ENCODE assay signal across 18 mouse cellular contexts in the genomic region with DNA sequence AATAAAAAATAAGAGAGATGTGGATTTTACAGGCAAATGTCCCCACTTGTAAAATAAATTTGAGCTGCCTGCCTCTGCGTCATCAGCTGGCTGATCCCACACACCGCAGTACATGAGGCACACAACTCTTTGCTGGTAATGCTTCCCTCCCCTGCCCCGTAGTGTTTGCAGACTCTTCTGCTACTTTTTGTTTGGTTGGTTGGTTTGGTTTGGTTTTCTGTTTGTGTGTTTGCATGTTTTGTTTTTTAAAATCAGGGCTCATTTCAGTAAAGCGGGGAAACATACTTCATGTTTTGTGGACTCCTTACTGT.
DNase-seq lines count a peak whose midpoint lies in the region; ATAC-seq and TF ChIP-seq lines count a peak whose summit lies in the region.
"Had no signal": no experiment of that assay in that cellular context is flagged by ENCODE, and none has a peak within 500 bp of the region (broad histone marks: within the 10 kb centered on the region; RNA-seq: fewer than 3 reads in every experiment).

No protein-coding gene starts in this region.

- no peak for ATAC-seq in intestine, embryonic 14.5 days (replicated peaks; ENCODE audit: low FRiP score, low TSS enrichment, low read depth)
- no peak for ATAC-seq in intestine, postnatal 0 days
- ATAC-seq in lung, embryonic 15.5 days (ENCODE audit: borderline replicate concordance, extremely low read depth, low FRiP score, low TSS enrichment), result peak; percentile 60; the same call in 1 of the 2 replicates
- no peak for ATAC-seq in hindbrain, embryonic 16.5 days
- ATAC-seq: forebrain, postnatal 0 days; hindbrain, postnatal 0 days; midbrain, embryonic 15.5 days had no signal

- TF ChIP-seq CTCF in intestine, postnatal 0 days (IDR thresholded peaks at IDR 0.05; ENCODE audit: low read depth), result no peak

- H3K36me3 ChIP-seq in intestine, embryonic 14.5 days (ENCODE audit: control insufficient read depth, insufficient read depth, low read length), result no peaks in the 10 kb centered on the region
- no peaks in the 10 kb centered on the region for H3K36me3 ChIP-seq in intestine, postnatal 0 days (ENCODE audit: control insufficient read depth, insufficient read depth)
- H3K36me3 ChIP-seq in lung, embryonic 15.5 days, result no peaks in the 10 kb centered on the region
- no peaks in the 10 kb centered on the region for H3K36me3 ChIP-seq in myocyte (ENCODE audit: control insufficient read depth, insufficient read depth)
- no peaks in the 10 kb centered on the region for H3K36me3 ChIP-seq in hindbrain, embryonic 16.5 days (ENCODE audit: control insufficient read depth, insufficient read depth, low read length)
- H3K36me3 ChIP-seq: G1E; liver, embryonic 15.5 days; midbrain, embryonic 15.5 days had no signal

- no peak overlapping the region for H3ac ChIP-seq in myocyte (ENCODE audit: control insufficient read depth, insufficient read length)

- H3K4me3 ChIP-seq in intestine, embryonic 14.5 days (ENCODE audit: low read depth, low read length), result no peak overlapping the region
- H3K4me3 ChIP-seq in intestine, postnatal 0 days (ENCODE audit: low read depth, low read length), result no peak overlapping the region
- no peak overlapping the region for H3K4me3 ChIP-seq in lung, embryonic 15.5 days
- H3K4me3 ChIP-seq in myocyte, result no peak overlapping the region
- no peak overlapping the region for H3K4me3 ChIP-seq in hindbrain, embryonic 16.5 days (ENCODE audit: low read length)
- H3K4me3 ChIP-seq: erythroblast, embryonic 14.5 days; liver, embryonic 15.5 days; midbrain, embryonic 15.5 days had no signal

- H3K4me2 ChIP-seq in intestine, embryonic 14.5 days (ENCODE audit: low read length), result no peak overlapping the region
- no peak overlapping the region for H3K4me2 ChIP-seq in intestine, postnatal 0 days (replicated peaks; ENCODE audit: low read depth)
- no peak overlapping the region for H3K4me2 ChIP-seq in lung, embryonic 15.5 days
- peak overlapping the region; percentile 48 for H3K4me2 ChIP-seq in myocyte (ENCODE audit: low read depth)
- no peak overlapping the region for H3K4me2 ChIP-seq in hindbrain, embryonic 16.5 days (ENCODE audit: low read length)
- H3K4me2 ChIP-seq: liver, embryonic 15.5 days; midbrain, embryonic 15.5 days had no signal

- H3K27ac ChIP-seq in intestine, embryonic 14.5 days (ENCODE audit: low read depth), result peak overlapping the region; percentile 57
- no peak overlapping the region for H3K27ac ChIP-seq in intestine, postnatal 0 days (ENCODE audit: low read depth, low read length)
- no peak overlapping the region for H3K27ac ChIP-seq in lung, embryonic 15.5 days
- no peak overlapping the region for H3K27ac ChIP-seq in hindbrain, embryonic 16.5 days (ENCODE audit: low read depth, low read length)
- H3K27ac ChIP-seq: hindbrain, postnatal 0 days; liver, embryonic 15.5 days; midbrain, embryonic 15.5 days had no signal

- 52% methylated on average over 4 of the region's 4 CpGs for WGBS in intestine, embryonic 14.5 days
- 78% methylated on average over 4 of the region's 4 CpGs for WGBS in intestine, postnatal 0 days
- 54% methylated on average over 4 of the region's 4 CpGs for WGBS in lung, embryonic 15.5 days
- WGBS in hindbrain, embryonic 16.5 days, result 91% methylated on average over 4 of the region's 4 CpGs

- no peak overlapping the region for H3K9ac ChIP-seq in intestine, embryonic 14.5 days (ENCODE audit: low read length)
- H3K9ac ChIP-seq in intestine, postnatal 0 days (ENCODE audit: low read depth, low read length), result no peak overlapping the region
- H3K9ac ChIP-seq in lung, embryonic 15.5 days, result no peak overlapping the region
- no peak overlapping the region for H3K9ac ChIP-seq in hindbrain, embryonic 16.5 days (ENCODE audit: low read depth, low read length)
- H3K9ac ChIP-seq: forebrain, postnatal 0 days; liver, embryonic 15.5 days; midbrain, embryonic 15.5 days had no signal

- no peak for DNase-seq in intestine, embryonic 14.5 days (ENCODE audit: low spot score)
- DNase-seq in lung, postnatal 25 days (ENCODE audit: low spot score), result no peak
- peak; percentile 9 for DNase-seq in fibroblast of lung, adult 2 months (ENCODE audit: low read depth)
- DNase-seq in retina, postnatal 1 day, result no peak
- DNase-seq: adrenal gland, postnatal 14 days; cerebellum, adult 8-10 months; forebrain, postnatal 0 days; heart, postnatal 14 days; thymus, postnatal 14 days had no signal

- no peaks in the 10 kb centered on the region for H3K79me2 ChIP-seq in myocyte (ENCODE audit: control insufficient read depth, insufficient read depth)

- no peaks in the 10 kb centered on the region for H3K27me3 ChIP-seq in intestine, embryonic 14.5 days (replicated peaks; ENCODE audit: control insufficient read depth, insufficient read depth, low read length)
- no peaks in the 10 kb centered on the region for H3K27me3 ChIP-seq in intestine, postnatal 0 days (replicated peaks; ENCODE audit: control insufficient read depth, insufficient read depth, low read length)
- no peaks in the 10 kb centered on the region for H3K27me3 ChIP-seq in lung, embryonic 15.5 days
- H3K27me3 ChIP-seq in myocyte (ENCODE audit: control insufficient read depth, insufficient read depth, insufficient read length), result no peaks in the 10 kb centered on the region
- no peaks in the 10 kb centered on the region for H3K27me3 ChIP-seq in hindbrain, embryonic 16.5 days (replicated peaks; ENCODE audit: control insufficient read depth, insufficient read depth, low read length)
- H3K27me3 ChIP-seq: liver, embryonic 15.5 days; midbrain, embryonic 15.5 days had no signal

- no peak for TF ChIP-seq POLR2A in myocyte (IDR thresholded peaks at IDR 0.05; ENCODE audit: insufficient read length, low read depth)

- H3K4me1 ChIP-seq in intestine, embryonic 14.5 days (replicated peaks; ENCODE audit: control insufficient read depth, insufficient read depth, low read length), result 0 out of 2 replicates have a peak, but pooled peaks cover 8% of the 10 kb centered on the region
- no peaks in the 10 kb centered on the region for H3K4me1 ChIP-seq in intestine, postnatal 0 days (replicated peaks; ENCODE audit: control insufficient read depth, insufficient read depth, low read length)
- H3K4me1 ChIP-seq in lung, embryonic 15.5 days, result peaks cover 5% of the 10 kb centered on the region; the same call in 1 of the 2 replicates
- H3K4me1 ChIP-seq in hindbrain, embryonic 16.5 days (ENCODE audit: control insufficient read depth, insufficient read depth, low read depth, low read length), result no peaks in the 10 kb centered on the region
- H3K4me1 ChIP-seq: liver, embryonic 15.5 days; midbrain, embryonic 15.5 days had no signal

- no peaks in the 10 kb centered on the region for H3K9me3 ChIP-seq in intestine, embryonic 14.5 days (ENCODE audit: control insufficient read depth, low read length)
- no peaks in the 10 kb centered on the region for H3K9me3 ChIP-seq in intestine, postnatal 0 days (ENCODE audit: control insufficient read depth)
- no peaks in the 10 kb centered on the region for H3K9me3 ChIP-seq in lung, embryonic 15.5 days
- H3K9me3 ChIP-seq in hindbrain, embryonic 16.5 days (ENCODE audit: control insufficient read depth, low read length), result no peaks in the 10 kb centered on the region; the same call in 1 of the 2 replicates
- H3K9me3 ChIP-seq: G1E; liver, embryonic 15.5 days; midbrain, embryonic 15.5 days had no signal

TF ChIP-seq in myocyte, 11 proteins besides CTCF, POLR2A, EP300 and RAD21:
- no peak for TF ChIP-seq CEBPB (IDR thresholded peaks at IDR 0.05; ENCODE audit: insufficient read depth, poor library complexity, severe bottlenecking)
- no peak for TF ChIP-seq TCF12 (IDR thresholded peaks at IDR 0.05; ENCODE audit: insufficient read depth, poor library complexity, severe bottlenecking)
- TF ChIP-seq USF1 (IDR thresholded peaks at IDR 0.05; ENCODE audit: low read depth), result no peak
- no peak for TF ChIP-seq E2F4 (IDR thresholded peaks at IDR 0.05; ENCODE audit: insufficient read depth)
- no peak for TF ChIP-seq TCF3 (IDR thresholded peaks at IDR 0.05; ENCODE audit: insufficient read length, low read depth)
- no peak for TF ChIP-seq REST (IDR thresholded peaks at IDR 0.05; ENCODE audit: insufficient read depth, insufficient read length)
- no peak for TF ChIP-seq MYOD1 (IDR thresholded peaks at IDR 0.05; ENCODE audit: control insufficient read depth in 1 of 3, insufficient read length in 2 of 3, low read depth in 2 of 3)
- TF ChIP-seq MAX (IDR thresholded peaks at IDR 0.05; ENCODE audit: low read depth), result no peak
- TF ChIP-seq POLR2AphosphoS2 (IDR thresholded peaks at IDR 0.05; ENCODE audit: insufficient read length, low read depth), result no peak
TF ChIP-seq in myocyte: peak in this region for 0.
